Mouse (Mus musculus) MEL (cell line): ENCODE data around the gene Zfp961.

Source experiments
- CTCF ChIP-seq, 3 experiments: IDR thresholded peaks in 2 of 3; conservative IDR thresholded peaks in 1 of 3; 2 replicates each; pipeline ENCODE4 v1.5.1; 2011 to 2012; ENCODE audit warnings: low read length in 3 of 3, low read depth in 2 of 3, mild to moderate bottlenecking in 2 of 3, improper control_type of control experiment in 1 of 3, inconsistent platforms in 1 of 3, mixed read lengths in 1 of 3, moderate library complexity in 1 of 3; ENCODE audit not compliant: control insufficient read depth in 1 of 3, insufficient read depth in 1 of 3, poor library complexity in 1 of 3, severe bottlenecking in 1 of 3
- ELF1 ChIP-seq: IDR thresholded peaks from 2 replicates; pipeline ENCODE4 v1.6.1; 2014; ENCODE audit warnings: low read depth, mild to moderate bottlenecking, inconsistent platforms, low read length, improper control_type of control experiment, moderate library complexity
- JUND ChIP-seq: IDR thresholded peaks from 2 replicates; pipeline ENCODE4 v1.6.1; 2011; ENCODE audit warnings: low read depth, mild to moderate bottlenecking, improper control_type of control experiment, low read length
- MYC ChIP-seq: IDR thresholded peaks from 2 replicates; pipeline ENCODE4 v1.6.1; 2011; ENCODE audit warnings: low read depth, mild to moderate bottlenecking, low read length, improper control_type of control experiment, moderate library complexity

DNA sequence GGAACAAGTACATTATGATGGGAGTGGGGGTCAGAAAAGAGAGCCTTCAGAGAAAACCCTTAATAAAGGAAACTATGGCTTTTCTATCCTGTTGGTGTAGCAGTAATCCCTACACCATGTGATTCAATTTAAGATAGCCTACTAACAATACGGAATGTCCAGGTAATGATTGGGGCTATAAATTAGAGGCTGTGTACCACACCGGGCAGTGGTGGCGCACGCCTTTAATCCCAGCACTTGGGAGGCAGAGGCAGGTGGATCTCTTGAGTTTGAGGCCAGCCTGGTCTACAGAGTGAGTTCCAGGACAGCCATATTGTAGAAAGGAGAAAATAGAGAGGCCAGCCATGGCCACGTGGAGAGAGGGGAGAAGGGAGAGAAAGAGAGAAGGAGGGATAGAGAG is 25.0 kb upstream of the Zfp961 start:
- TF ChIP-seq JUND (no peak), CTCF (IDR thresholded peaks at IDR 0.05 in 2 of 3, conservative IDR thresholded peaks at IDR 0.05 in 1 of 3; ENCODE audit: control insufficient read depth in 1 of 3, insufficient read depth in 1 of 3, low read depth in 2 of 3, low read length in 3 of 3, poor library complexity in 1 of 3, severe bottlenecking in 1 of 3) (no peak), ELF1 (no peak), MYC (no peak)
